Mouse (Mus musculus) liver, postnatal 0 days (tissue): Measurements from ENCODE around the gene Prpf8.

ENCODE experiments used
- CTCF ChIP-seq: sonication (generic); IDR thresholded peaks from 2 replicates; pipeline ENCODE4 v1.5.1; 2016; ENCODE audit warnings: antibody characterized with exemption, low read depth
- EP300 ChIP-seq: IDR thresholded peaks from 2 replicates; pipeline ENCODE4 v1.6.1; 2016; ENCODE audit warnings: antibody characterized with exemption, low read depth, mild to moderate bottlenecking

GRCm38 (mm10) chr11:75544713-75545112 lies 58.1 kb downstream of the Prpf8 start:
- TF ChIP-seq CTCF: no peak
- TF ChIP-seq EP300: no peak
